Mouse (Mus musculus) liver, embryonic 12.5 days (tissue): ENCODE results near the gene Abhd16a. TPM values are rescaled to one million over a fixed set of nuclear protein-coding genes. Genes with fewer than 3 reads are reported as not detected.

Experiments used
- ATAC-seq: fragments of 200-750 bp; cut with Nextera tagmentation; 2 replicates; pipeline ENCODE4 v1.8.0; 2017; ENCODE audit warnings: moderate number of reproducible peaks, mild to moderate bottlenecking, moderate library complexity
- H3K27ac ChIP-seq: fragments of 300-500 bp; sonication (generic); 2 replicates; pipeline ENCODE4 v1.5.1; 2016; ENCODE audit warnings: mild to moderate bottlenecking
- H3K27me3 ChIP-seq: fragments of 300-500 bp; sonication (generic); replicated peaks from 2 replicates; pipeline ENCODE4 v1.6.1; 2016; ENCODE audit warnings: mild to moderate bottlenecking, moderate library complexity
- H3K36me3 ChIP-seq: fragments of 300-500 bp; sonication (generic); 2 replicates; pipeline ENCODE4 v1.6.1; 2016; ENCODE audit warnings: mild to moderate bottlenecking, moderate library complexity
- H3K4me1 ChIP-seq: fragments of 300-500 bp; sonication (generic); 2 replicates; pipeline ENCODE4 v1.6.1; 2016
- H3K4me2 ChIP-seq: fragments of 300-500 bp; sonication (generic); 2 replicates; pipeline ENCODE4 v1.6.1; 2016; ENCODE audit warnings: mild to moderate bottlenecking, moderate library complexity
- H3K4me3 ChIP-seq: fragments of 300-500 bp; sonication (generic); 2 replicates; pipeline ENCODE4 v1.5.1; 2016; ENCODE audit warnings: mild to moderate bottlenecking, moderate library complexity
- H3K9ac ChIP-seq: fragments of 300-500 bp; sonication (generic); 2 replicates; pipeline ENCODE4 v1.6.1; 2016; ENCODE audit warnings: mild to moderate bottlenecking, moderate library complexity
- H3K9me3 ChIP-seq: fragments of 300-500 bp; sonication (generic); replicated peaks from 2 replicates; pipeline ENCODE4 v1.6.1; 2016; ENCODE audit warnings: mild to moderate bottlenecking, moderate library complexity
- WGBS: fragments of 180-500 bp; shearing (Covaris S2); methylation state at CpG from one replicate; pipeline ENCODE4 v1.1.7; 2016; ENCODE audit not compliant: insufficient replicate concordance; 5-methylcytosine and 5-hydroxymethylcytosine counted together
- polyA plus RNA-seq: library from polyadenylated mRNA; unstranded; fragments of >200 nt; fragmentation: Nextera tagmentation; extraction: Ambion mirVana; gene quantifications from 2 replicates; pipeline ENCODE4 v1.2.1, GENCODE M21; 2016

Gene Abhd16a
- polyA plus RNA-seq, 1 experiment from 2014 or later, result 61.1 TPM

GRCm38 (mm10) chr17:35127017-35127416 lies 38.0 kb downstream of the Abhd16a start:
- H3K4me2 ChIP-seq, result peak overlapping the region; percentile 80
- peak overlapping the region; percentile 81 for H3K9ac ChIP-seq
- H3K27ac ChIP-seq, result peak overlapping the region; percentile 89
- ATAC-seq, result no peak
- H3K36me3 ChIP-seq, result peaks cover 59% of the 10 kb centered on the region
- peak overlapping the region; percentile 69 for H3K4me3 ChIP-seq
- H3K4me1 ChIP-seq, result peaks cover 58% of the 10 kb centered on the region
- 47% methylated on average over 13 of the region's 13 CpGs for WGBS
- H3K27me3 ChIP-seq, result no peaks in the 10 kb centered on the region
- no peaks in the 10 kb centered on the region for H3K9me3 ChIP-seq

- Histone ChIP-seq H3K36me3 (peaks cover 45% of the 10 kb centered on the region), H3K4me1 (peaks cover 46% of the 10 kb centered on the region), H3K9me3 (no peaks in the 10 kb centered on the region), H3K27ac (no peak overlapping the region), H3K4me3 (no peak overlapping the region), H3K4me2 (no peak overlapping the region), H3K9ac (no peak overlapping the region), H3K27me3 (no peaks in the 10 kb centered on the region)
- WGBS, result 59% methylated on average over 11 of the region's 11 CpGs
- no peak for ATAC-seq
Observed at GRCm38 (mm10) chr17:35128996-35129395, 39.9 kb downstream of the Abhd16a start.

GRCm38 (mm10) chr17:35131038-35131437 lies 42.0 kb downstream of the Abhd16a start:
- peaks cover 39% of the 10 kb centered on the region for H3K4me1 ChIP-seq
- peak overlapping the region; percentile 39 for H3K27ac ChIP-seq
- no peaks in the 10 kb centered on the region for H3K9me3 ChIP-seq
- H3K4me3 ChIP-seq, result peak overlapping the region; percentile 41
- peak overlapping the region; percentile 47 for H3K4me2 ChIP-seq
- WGBS, result 71% methylated on average over 8 of the region's 8 CpGs
- H3K36me3 ChIP-seq, result peaks cover 34% of the 10 kb centered on the region
- ATAC-seq, result no peak
- peak overlapping the region; percentile 9; the same call in 1 of the 2 replicates for H3K9ac ChIP-seq
- H3K27me3 ChIP-seq, result no peaks in the 10 kb centered on the region

GRCm38 (mm10) chr17:35131500-35132173 lies 42.6 kb downstream of the Abhd16a start, which contains the start of gene Apom:
Gene Apom, minus strand, starts transcription at chr17:35132050.
- H3K27ac ChIP-seq, result peak within 1 kb of the TSS; percentile 74
- H3K36me3 ChIP-seq, result peaks cover 34% of the 10 kb centered on the region
- peak within 1 kb of the TSS; percentile 9; the same call in 1 of the 2 replicates for H3K9ac ChIP-seq
- H3K27me3 ChIP-seq, result no peaks in the 10 kb centered on the region
- H3K9me3 ChIP-seq, result no peaks in the 10 kb centered on the region
- 74% methylated on average over 15 of the region's 15 CpGs for WGBS
- peaks cover 43% of the 10 kb centered on the region for H3K4me1 ChIP-seq
- H3K4me3 ChIP-seq, result peak within 1 kb of the TSS; percentile 41
- H3K4me2 ChIP-seq, result peak within 1 kb of the TSS; percentile 47
- ATAC-seq, result no peak

GRCm38 (mm10) chr17:35132174-35132560 lies 43.1 kb downstream of the Abhd16a start:
- H3K27ac ChIP-seq, result peak overlapping the region; percentile 74
- ATAC-seq, result no peak
- H3K4me3 ChIP-seq, result no peak overlapping the region
- no peak overlapping the region for H3K4me2 ChIP-seq
- H3K36me3 ChIP-seq, result peaks cover 33% of the 10 kb centered on the region
- 65% methylated on average over 3 of the region's 3 CpGs for WGBS
- H3K27me3 ChIP-seq, result no peaks in the 10 kb centered on the region
- no peak overlapping the region for H3K9ac ChIP-seq
- no peaks in the 10 kb centered on the region for H3K9me3 ChIP-seq
- H3K4me1 ChIP-seq, result peaks cover 43% of the 10 kb centered on the region

- H3K27ac ChIP-seq, result no peak overlapping the region
- 92% methylated on average over 7 of the region's 7 CpGs for WGBS
- H3K4me1 ChIP-seq, result peaks cover 37% of the 10 kb centered on the region
- H3K4me2 ChIP-seq, result peak overlapping the region; percentile 77; the same call in 1 of the 2 replicates
- no peak overlapping the region for H3K4me3 ChIP-seq
- peaks cover 35% of the 10 kb centered on the region for H3K36me3 ChIP-seq
- no peaks in the 10 kb centered on the region for H3K27me3 ChIP-seq
- no peak for ATAC-seq
- H3K9me3 ChIP-seq, result no peaks in the 10 kb centered on the region
- H3K9ac ChIP-seq, result no peak overlapping the region
Observed at GRCm38 (mm10) chr17:35133517-35133916, 44.5 kb downstream of the Abhd16a start.

- WGBS, result under 1% methylated on average over 63 of the region's 66 CpGs
- Histone ChIP-seq H3K27me3 (no peaks in the 10 kb centered on the region), H3K9ac (peak within 1 kb of the TSS; percentile 81), H3K27ac (peak within 1 kb of the TSS; percentile 90), H3K36me3 (peaks cover 36% of the 10 kb centered on the region), H3K9me3 (no peaks in the 10 kb centered on the region), H3K4me1 (peaks cover 30% of the 10 kb centered on the region), H3K4me3 (peak within 1 kb of the TSS; percentile 86), H3K4me2 (peak within 1 kb of the TSS; percentile 77)
- ATAC-seq, result peak; percentile 90
Observed at GRCm38 (mm10) chr17:35134801-35135590, 45.9 kb downstream of the Abhd16a start, which contains the start of gene Bag6. Gene Bag6, plus strand, starts transcription at chr17:35135178.

- peak overlapping the region; percentile 77 for H3K4me2 ChIP-seq
- H3K4me1 ChIP-seq, result peaks cover 27% of the 10 kb centered on the region
- 1% methylated on average over 40 of the region's 43 CpGs for WGBS
- H3K4me3 ChIP-seq, result peak overlapping the region; percentile 86
- peak overlapping the region; percentile 81 for H3K9ac ChIP-seq
- H3K9me3 ChIP-seq, result no peaks in the 10 kb centered on the region
- H3K36me3 ChIP-seq, result peaks cover 38% of the 10 kb centered on the region
- peak; percentile 52 for ATAC-seq
- no peaks in the 10 kb centered on the region for H3K27me3 ChIP-seq
- H3K27ac ChIP-seq, result peak overlapping the region; percentile 90
Observed at GRCm38 (mm10) chr17:35135591-35136320, 46.7 kb downstream of the Abhd16a start.

- 87% methylated on average over 3 of the region's 3 CpGs for WGBS
- ATAC-seq, result no peak
- H3K4me1 ChIP-seq, result peaks cover 20% of the 10 kb centered on the region
Observed at GRCm38 (mm10) chr17:35139269-35139668, 50.2 kb downstream of the Abhd16a start.

GRCm38 (mm10) chr17:35140490-35140996 lies 51.5 kb downstream of the Abhd16a start:
- Histone ChIP-seq H3K4me2 (no peak overlapping the region), H3K4me3 (no peak overlapping the region), H3K27me3 (no peaks in the 10 kb centered on the region), H3K9ac (no peak overlapping the region), H3K27ac (no peak overlapping the region), H3K4me1 (peaks cover 17% of the 10 kb centered on the region), H3K9me3 (no peaks in the 10 kb centered on the region), H3K36me3 (peaks cover 82% of the 10 kb centered on the region)
- ATAC-seq, result no peak
- 79% methylated on average over 16 of the region's 16 CpGs for WGBS

More at GRCm38 (mm10) chr17:35139269-35139668, 50.2 kb downstream of the Abhd16a start:
- Histone ChIP-seq H3K36me3 (peaks cover 69% of the 10 kb centered on the region), H3K9me3 (no peaks in the 10 kb centered on the region), H3K9ac (no peak overlapping the region), H3K4me3 (no peak overlapping the region), H3K27me3 (no peaks in the 10 kb centered on the region), H3K27ac (no peak overlapping the region), H3K4me2 (no peak overlapping the region)

GRCm38 (mm10) chr17:35141971-35142370 lies 52.9 kb downstream of the Abhd16a start:
- H3K9ac ChIP-seq, result no peak overlapping the region
- WGBS, result 86% methylated on average over 6 of the region's 6 CpGs
- no peak for ATAC-seq

More at GRCm38 (mm10) chr17:35141971-35142370, 52.9 kb downstream of the Abhd16a start:
- Histone ChIP-seq H3K27me3 (no peaks in the 10 kb centered on the region), H3K4me3 (no peak overlapping the region), H3K27ac (no peak overlapping the region), H3K4me1 (peaks cover 7% of the 10 kb centered on the region), H3K36me3 (peaks cover 96% of the 10 kb centered on the region), H3K4me2 (no peak overlapping the region), H3K9me3 (no peaks in the 10 kb centered on the region)
